Mouse (Mus musculus): Measurements from ENCODE around the gene Etnk1. TPM values are rescaled to one million over a fixed set of nuclear protein-coding genes. Genes with fewer than 3 reads are reported as not detected.

Etnk1 gene
- total RNA-seq, 1 experiment from 2014 or later = 119 TPM

- peak in 1 of 2 experiments; percentile 19; a peak in 1 of 4 replicates for ATAC-seq (replicated peaks in 1 of 2; ENCODE audit: insufficient read depth in 1 of 2, low FRiP score in 2 of 2, low TSS enrichment in 1 of 2, low read depth in 1 of 2, poor library complexity in 2 of 2, severe bottlenecking in 2 of 2)
Measured at GRCm38 (mm10) chr6:143184745-143185144, 17.7 kb downstream of the Etnk1 start.

GRCm38 (mm10) chr6:143190838-143191476 lies 23.9 kb downstream of the Etnk1 start:
- ATAC-seq (replicated peaks in 1 of 2; ENCODE audit: insufficient read depth in 1 of 2, low FRiP score in 2 of 2, low TSS enrichment in 1 of 2, low read depth in 1 of 2, poor library complexity in 2 of 2, severe bottlenecking in 2 of 2) = no peak

- ATAC-seq (replicated peaks in 1 of 2; ENCODE audit: insufficient read depth in 1 of 2, low FRiP score in 2 of 2, low TSS enrichment in 1 of 2, low read depth in 1 of 2, poor library complexity in 2 of 2, severe bottlenecking in 2 of 2) = 0 out of 4 replicates have a peak, but pooled peaks of 1 of the 2 experiments have one; percentile 8
Measured at GRCm38 (mm10) chr6:143191477-143192098, 24.6 kb downstream of the Etnk1 start.

GRCm38 (mm10) chr6:143192709-143193108 lies 25.7 kb downstream of the Etnk1 start:
- no peak for ATAC-seq (replicated peaks in 1 of 2; ENCODE audit: insufficient read depth in 1 of 2, low FRiP score in 2 of 2, low TSS enrichment in 1 of 2, low read depth in 1 of 2, poor library complexity in 2 of 2, severe bottlenecking in 2 of 2)

GRCm38 (mm10) chr6:143193166-143193565 lies 26.1 kb downstream of the Etnk1 start:
- no peak for ATAC-seq (replicated peaks in 1 of 2; ENCODE audit: insufficient read depth in 1 of 2, low FRiP score in 2 of 2, low TSS enrichment in 1 of 2, low read depth in 1 of 2, poor library complexity in 2 of 2, severe bottlenecking in 2 of 2)

GRCm38 (mm10) chr6:143193641-143194040 lies 26.6 kb downstream of the Etnk1 start:
- ATAC-seq (replicated peaks in 1 of 2; ENCODE audit: insufficient read depth in 1 of 2, low FRiP score in 2 of 2, low TSS enrichment in 1 of 2, low read depth in 1 of 2, poor library complexity in 2 of 2, severe bottlenecking in 2 of 2) = no peak

GRCm38 (mm10) chr6:143197053-143197452 lies 30.0 kb downstream of the Etnk1 start:
- ATAC-seq (replicated peaks in 1 of 2; ENCODE audit: insufficient read depth in 1 of 2, low FRiP score in 2 of 2, low TSS enrichment in 1 of 2, low read depth in 1 of 2, poor library complexity in 2 of 2, severe bottlenecking in 2 of 2) = no peak

GRCm38 (mm10) chr6:143198421-143198820 lies 31.4 kb downstream of the Etnk1 start:
- no peak for ATAC-seq (replicated peaks in 1 of 2; ENCODE audit: insufficient read depth in 1 of 2, low FRiP score in 2 of 2, low TSS enrichment in 1 of 2, low read depth in 1 of 2, poor library complexity in 2 of 2, severe bottlenecking in 2 of 2)

GRCm38 (mm10) chr6:143203097-143203496 lies 36.1 kb downstream of the Etnk1 start:
- no peak for ATAC-seq (replicated peaks in 1 of 2; ENCODE audit: insufficient read depth in 1 of 2, low FRiP score in 2 of 2, low TSS enrichment in 1 of 2, low read depth in 1 of 2, poor library complexity in 2 of 2, severe bottlenecking in 2 of 2)

GRCm38 (mm10) chr6:143208880-143209279 lies 41.9 kb downstream of the Etnk1 start:
- peak in 1 of 2 experiments; percentile 54; a peak in 1 of 4 replicates for ATAC-seq (replicated peaks in 1 of 2; ENCODE audit: insufficient read depth in 1 of 2, low FRiP score in 2 of 2, low TSS enrichment in 1 of 2, low read depth in 1 of 2, poor library complexity in 2 of 2, severe bottlenecking in 2 of 2)

GRCm38 (mm10) chr6:143212766-143213165 lies 45.7 kb downstream of the Etnk1 start:
- no peak for ATAC-seq (replicated peaks in 1 of 2; ENCODE audit: insufficient read depth in 1 of 2, low FRiP score in 2 of 2, low TSS enrichment in 1 of 2, low read depth in 1 of 2, poor library complexity in 2 of 2, severe bottlenecking in 2 of 2)

GRCm38 (mm10) chr6:143213461-143213860 lies 46.4 kb downstream of the Etnk1 start:
- no peak for ATAC-seq (replicated peaks in 1 of 2; ENCODE audit: insufficient read depth in 1 of 2, low FRiP score in 2 of 2, low TSS enrichment in 1 of 2, low read depth in 1 of 2, poor library complexity in 2 of 2, severe bottlenecking in 2 of 2)

GRCm38 (mm10) chr6:143216221-143216620 lies 49.2 kb downstream of the Etnk1 start:
- ATAC-seq (replicated peaks in 1 of 2; ENCODE audit: insufficient read depth in 1 of 2, low FRiP score in 2 of 2, low TSS enrichment in 1 of 2, low read depth in 1 of 2, poor library complexity in 2 of 2, severe bottlenecking in 2 of 2) = no peak

- ATAC-seq (replicated peaks in 1 of 2; ENCODE audit: insufficient read depth in 1 of 2, low FRiP score in 2 of 2, low TSS enrichment in 1 of 2, low read depth in 1 of 2, poor library complexity in 2 of 2, severe bottlenecking in 2 of 2) = peak; percentile 56; a peak in 2 of 4 replicates
Measured at GRCm38 (mm10) chr6:143219347-143219746, 52.3 kb downstream of the Etnk1 start.

- 0 out of 4 replicates have a peak, but pooled peaks have one; percentile 12 to 46 for ATAC-seq (replicated peaks in 1 of 2; ENCODE audit: insufficient read depth in 1 of 2, low FRiP score in 2 of 2, low TSS enrichment in 1 of 2, low read depth in 1 of 2, poor library complexity in 2 of 2, severe bottlenecking in 2 of 2)
Measured at GRCm38 (mm10) chr6:143221245-143221644, 54.2 kb downstream of the Etnk1 start.

GRCm38 (mm10) chr6:143224057-143224456 lies 57.0 kb downstream of the Etnk1 start:
- no peak for ATAC-seq (replicated peaks in 1 of 2; ENCODE audit: insufficient read depth in 1 of 2, low FRiP score in 2 of 2, low TSS enrichment in 1 of 2, low read depth in 1 of 2, poor library complexity in 2 of 2, severe bottlenecking in 2 of 2)

GRCm38 (mm10) chr6:143224885-143225284 lies 57.9 kb downstream of the Etnk1 start:
- ATAC-seq (replicated peaks in 1 of 2; ENCODE audit: insufficient read depth in 1 of 2, low FRiP score in 2 of 2, low TSS enrichment in 1 of 2, low read depth in 1 of 2, poor library complexity in 2 of 2, severe bottlenecking in 2 of 2) = no peak

- ATAC-seq (replicated peaks in 1 of 2; ENCODE audit: insufficient read depth in 1 of 2, low FRiP score in 2 of 2, low TSS enrichment in 1 of 2, low read depth in 1 of 2, poor library complexity in 2 of 2, severe bottlenecking in 2 of 2) = no peak
Measured at GRCm38 (mm10) chr6:143228696-143229095, 61.7 kb downstream of the Etnk1 start.

- ATAC-seq (replicated peaks in 1 of 2; ENCODE audit: insufficient read depth in 1 of 2, low FRiP score in 2 of 2, low TSS enrichment in 1 of 2, low read depth in 1 of 2, poor library complexity in 2 of 2, severe bottlenecking in 2 of 2) = no peak
Measured at GRCm38 (mm10) chr6:143229906-143230305, 62.9 kb downstream of the Etnk1 start.
